Mouse (Mus musculus): ENCODE measurements around the gene Rhbdd2. TPM values are rescaled to one million over a fixed set of nuclear protein-coding genes. Genes with fewer than 3 reads are reported as not detected.

Gene Rhbdd2
- total RNA-seq, 2 experiments from 2014 or later: 53.8 to 68.7 TPM

DNA sequence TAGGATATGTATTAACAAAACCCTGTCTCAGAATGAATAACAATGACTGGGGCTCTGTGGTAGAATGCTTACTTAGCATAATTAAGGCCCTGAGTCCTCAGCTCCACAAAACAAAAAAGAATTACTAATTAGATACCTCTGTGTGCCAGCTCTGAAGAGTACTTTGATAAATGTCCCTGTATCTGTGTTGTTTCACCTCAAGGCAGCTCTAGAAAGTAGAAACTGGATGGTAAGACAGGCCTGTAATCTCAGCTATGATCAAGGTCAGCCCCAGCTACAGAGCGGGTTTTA, 11.1 kb downstream of the Rhbdd2 start:
- intact Hi-C loops (cut with DNase I): no loop called here
- DNase-seq: no peak

- no peak for DNase-seq
- intact Hi-C loops (cut with DNase I): no loop called here
Observed at GRCm38 (mm10) chr5:135643869-135644268, 11.5 kb downstream of the Rhbdd2 start.

DNA sequence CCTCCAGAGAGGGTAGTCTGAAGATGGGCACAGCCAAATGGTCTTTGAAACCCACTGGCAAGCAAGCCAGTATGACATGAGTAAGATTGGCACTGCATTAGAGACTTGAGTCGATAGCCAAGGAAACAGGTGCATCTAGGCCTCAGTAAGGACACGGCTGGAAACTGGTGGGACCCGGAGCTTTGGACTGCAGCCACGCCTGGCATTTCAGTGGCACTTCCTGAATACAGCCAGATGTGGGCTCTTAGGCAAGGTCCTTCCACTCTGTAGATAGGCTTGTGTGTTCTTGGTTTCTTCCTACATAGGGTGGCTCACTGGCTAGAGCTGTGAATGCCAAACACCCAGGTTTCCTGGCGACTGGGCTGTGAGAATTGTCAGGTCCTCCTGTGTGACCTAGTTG, 12.9 kb downstream of the Rhbdd2 start:
- no peak for DNase-seq
- intact Hi-C loops (cut with DNase I): no loop called here

GRCm38 (mm10) chr5:135646038-135646437, 13.6 kb downstream of the Rhbdd2 start:
- DNase-seq: no peak
- intact Hi-C loops (cut with DNase I): no loop called here

DNA sequence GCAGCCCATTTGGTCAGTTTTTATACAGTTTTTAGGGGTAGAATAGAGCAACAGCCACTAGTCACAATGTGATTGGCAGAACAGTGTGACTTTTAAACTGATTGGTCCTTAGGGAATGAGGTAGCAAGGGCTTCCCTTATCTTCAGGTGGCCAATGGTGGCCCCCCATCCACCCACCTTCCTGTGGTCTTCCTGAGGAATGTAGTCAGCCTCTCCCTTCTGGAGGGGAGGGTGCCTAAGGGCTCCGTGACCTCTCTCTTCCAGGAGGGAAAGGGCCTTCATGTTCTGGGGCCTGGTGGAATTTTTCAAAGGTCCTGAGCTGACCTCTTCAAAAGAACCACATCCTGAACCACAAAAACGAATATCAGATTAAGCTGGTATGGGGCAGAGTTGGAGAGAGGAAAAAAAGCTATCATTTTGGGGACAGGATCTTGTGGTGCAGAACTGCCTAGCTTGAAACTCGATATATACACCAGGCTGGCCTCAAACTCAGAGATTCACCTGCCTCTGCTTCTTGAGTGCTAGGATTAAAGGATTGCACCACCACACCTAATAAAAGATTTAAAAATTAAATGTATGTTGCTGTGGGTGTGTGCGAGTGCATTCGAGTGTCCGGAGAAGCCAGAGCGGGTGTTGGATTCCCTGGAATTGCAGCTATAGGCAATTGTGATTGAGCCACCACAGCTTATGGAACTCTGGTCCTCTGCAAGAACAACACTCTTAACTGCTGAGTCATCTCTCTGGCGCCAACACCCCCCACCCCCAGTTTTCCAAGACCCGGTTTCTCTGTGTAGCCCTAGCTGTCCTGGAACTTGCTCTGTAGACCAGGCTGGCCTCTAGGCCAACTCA, 16.3 kb downstream of the Rhbdd2 start:
- DNase-seq: no peak
- intact Hi-C loops (cut with DNase I): no loop called here

GRCm38 (mm10) chr5:135649309-135649633, 16.9 kb downstream of the Rhbdd2 start:
- no peak for DNase-seq
- intact Hi-C loops (cut with DNase I): no loop called here

DNA sequence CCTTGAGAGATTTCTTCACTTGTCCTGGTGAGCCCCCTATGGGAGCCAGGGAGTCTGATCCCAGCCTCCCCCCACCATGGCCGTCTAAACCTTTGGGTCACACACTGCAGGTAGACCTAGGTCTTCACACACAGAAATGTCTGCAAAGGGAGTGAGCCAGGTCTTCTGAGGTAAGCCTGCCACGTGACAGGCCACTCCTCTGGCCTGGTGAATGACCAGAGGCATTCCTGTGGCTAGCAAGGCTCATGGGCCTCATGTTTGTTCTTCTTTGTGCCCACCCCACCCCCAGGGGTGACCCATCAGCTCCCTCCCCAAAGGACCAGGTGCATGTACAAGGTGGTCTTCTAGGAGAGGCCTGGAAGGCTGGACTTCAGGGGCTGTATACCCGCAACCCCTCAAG, 19.1 kb downstream of the Rhbdd2 start:
- intact Hi-C loops (cut with DNase I): no loop called here
- no peak for DNase-seq

GRCm38 (mm10) chr5:135653209-135653608, 20.8 kb downstream of the Rhbdd2 start:
- intact Hi-C loops (cut with DNase I): no loop called here
- DNase-seq: no peak

DNA sequence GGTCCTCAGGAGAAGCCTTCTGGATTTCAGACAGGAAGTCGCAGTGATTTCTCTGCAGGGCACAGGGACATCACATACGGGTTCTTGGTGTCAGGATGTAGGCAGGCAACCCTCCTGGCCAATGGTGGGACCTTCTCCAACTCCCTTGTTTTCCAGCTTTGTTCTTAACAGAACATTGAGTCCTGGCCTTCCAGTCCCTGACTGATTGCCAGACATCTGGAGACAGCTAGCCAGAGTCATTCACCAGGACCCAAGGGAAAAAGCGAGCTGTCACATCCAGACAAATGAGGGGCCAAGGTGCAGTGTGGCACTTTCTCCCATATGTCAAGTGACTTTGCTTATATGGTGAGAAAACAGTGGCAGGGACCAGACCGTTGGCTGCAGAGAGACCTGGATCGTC, 23.6 kb downstream of the Rhbdd2 start:
- intact Hi-C loops (cut with DNase I): no loop called here
- no peak for DNase-seq

DNA sequence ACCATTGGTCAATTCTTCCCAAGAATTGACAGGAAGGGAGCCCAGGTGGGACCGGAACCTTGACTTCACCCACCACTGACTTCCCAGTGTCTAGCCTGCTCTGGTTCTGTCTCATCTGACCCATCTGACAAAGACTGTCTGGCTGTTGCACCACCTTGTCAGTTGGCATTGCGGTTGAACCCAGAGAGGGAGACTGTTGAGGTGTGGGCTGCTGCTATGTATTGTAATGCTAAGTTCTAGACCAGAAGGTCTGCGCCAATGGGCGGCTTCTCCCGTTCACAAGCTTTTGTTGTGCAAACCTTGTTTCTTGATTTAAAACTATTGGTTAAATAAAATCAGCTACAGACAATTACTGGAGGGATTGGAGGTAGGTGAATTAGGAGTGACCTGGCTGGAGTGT, 24.7 kb downstream of the Rhbdd2 start:
- intact Hi-C loops (cut with DNase I): no loop called here
- DNase-seq: no peak

GRCm38 (mm10) chr5:135657703-135658373, 25.4 kb downstream of the Rhbdd2 start:
- DNase-seq: no peak
- intact Hi-C loops (cut with DNase I): no loop called here

DNA sequence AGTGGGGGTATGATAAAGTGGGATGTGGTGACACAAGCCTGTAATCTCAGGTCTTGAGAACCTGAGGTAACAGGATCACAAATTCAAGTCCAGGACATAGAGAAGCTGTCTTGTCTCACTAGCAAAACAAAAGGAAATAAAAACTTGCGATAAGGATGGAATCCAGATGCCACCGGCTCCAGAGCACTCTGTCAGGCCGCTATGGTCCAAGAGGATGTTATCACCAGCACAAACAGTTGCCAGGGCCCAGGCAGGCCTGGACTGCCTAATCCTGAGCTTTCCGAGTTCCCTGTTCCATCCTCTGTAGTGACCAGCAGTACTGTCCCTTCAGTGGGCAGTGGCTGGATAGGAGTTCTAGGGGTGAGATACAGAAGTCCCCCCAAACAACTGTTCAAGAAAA, 27.5 kb downstream of the Rhbdd2 start:
- DNase-seq: no peak
- intact Hi-C loops (cut with DNase I): no loop called here

DNA sequence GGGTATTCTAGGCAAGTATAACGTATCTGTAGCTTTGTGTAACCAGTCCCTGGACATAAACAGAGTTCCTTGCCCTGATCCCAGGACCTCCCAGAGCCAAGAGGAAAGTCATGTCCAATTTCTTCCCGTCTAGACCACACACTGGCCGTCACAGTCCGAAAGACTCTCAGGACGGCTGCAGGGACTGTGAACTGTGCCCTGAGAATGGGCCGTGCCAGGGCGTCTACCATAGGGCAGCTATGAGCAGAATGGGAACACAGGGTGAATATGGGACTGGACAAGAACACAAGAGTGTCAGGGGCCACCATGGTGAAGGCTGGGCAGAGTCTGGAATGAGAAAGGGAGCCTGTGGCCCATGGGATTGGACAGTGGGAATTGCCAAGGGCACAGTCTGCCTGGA, 28.1 kb downstream of the Rhbdd2 start:
- no peak for DNase-seq
- intact Hi-C loops (cut with DNase I): no loop called here

GRCm38 (mm10) chr5:135666890-135667289, 34.5 kb downstream of the Rhbdd2 start:
- intact Hi-C loops (cut with DNase I): no loop called here
- no peak for DNase-seq

DNA sequence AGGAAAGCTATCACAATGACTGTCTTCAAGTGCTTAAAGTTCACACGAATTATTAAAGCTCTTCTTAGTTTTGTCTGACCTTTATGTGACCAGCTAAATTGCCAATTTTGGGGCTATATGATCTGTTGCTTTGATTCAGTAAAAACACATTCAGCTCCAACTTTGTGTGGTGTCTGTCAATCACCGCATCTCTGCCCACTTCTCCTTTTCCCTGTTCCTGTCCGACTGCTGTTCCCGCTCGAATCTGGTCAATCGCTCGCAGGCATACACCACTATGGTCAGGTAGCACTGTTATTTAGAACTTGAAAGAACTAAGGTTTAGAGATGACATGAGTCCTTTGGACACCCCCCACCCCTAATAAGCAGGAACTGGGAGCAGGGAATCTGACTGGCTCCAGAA, 35.7 kb downstream of the Rhbdd2 start:
- no peak for DNase-seq
- intact Hi-C loops (cut with DNase I): no loop called here

- DNase-seq: no peak
Observed at GRCm38 (mm10) chr5:135669741-135670275, 37.4 kb downstream of the Rhbdd2 start, which contains the start of gene Por. Gene Por (plus strand): TSS chr5:135670033.

GRCm38 (mm10) chr5:135670881-135671280, 38.5 kb downstream of the Rhbdd2 start:
- no peak for DNase-seq

More at GRCm38 (mm10) chr5:135669741-135670275, 37.4 kb downstream of the Rhbdd2 start, which contains the start of gene Por:
- intact Hi-C loops (cut with DNase I): no loop called here

GRCm38 (mm10) chr5:135672509-135672908, 40.1 kb downstream of the Rhbdd2 start:
- intact Hi-C loops (cut with DNase I): no loop called here
- DNase-seq: no peak

More at GRCm38 (mm10) chr5:135670881-135671280, 38.5 kb downstream of the Rhbdd2 start:
- intact Hi-C loops (cut with DNase I): no loop called here

DNA sequence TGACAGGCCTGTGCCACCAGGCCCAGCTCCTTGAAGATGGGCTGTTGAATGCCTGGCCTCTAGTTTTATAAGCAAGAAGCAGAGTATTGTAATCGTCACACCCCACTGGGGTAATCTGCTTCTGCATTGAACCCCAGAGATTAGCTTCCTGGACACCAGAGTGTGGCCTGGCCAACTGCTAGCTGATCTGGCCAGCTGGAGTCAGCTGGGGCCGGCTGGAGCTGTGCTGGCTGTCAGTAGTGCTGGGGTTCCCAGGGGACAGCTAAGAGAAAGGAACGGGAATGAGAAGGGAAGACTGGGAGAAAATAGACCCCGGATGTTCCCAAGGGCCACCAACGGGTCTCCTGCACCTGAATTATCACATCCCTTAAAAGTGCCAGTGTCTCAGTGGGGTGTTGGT, 40.6 kb downstream of the Rhbdd2 start:
- intact Hi-C loops (cut with DNase I): no loop called here
- no peak for DNase-seq

- intact Hi-C loops (cut with DNase I): no loop called here
- DNase-seq: no peak
Observed at GRCm38 (mm10) chr5:135674349-135674775, 41.9 kb downstream of the Rhbdd2 start.

DNA sequence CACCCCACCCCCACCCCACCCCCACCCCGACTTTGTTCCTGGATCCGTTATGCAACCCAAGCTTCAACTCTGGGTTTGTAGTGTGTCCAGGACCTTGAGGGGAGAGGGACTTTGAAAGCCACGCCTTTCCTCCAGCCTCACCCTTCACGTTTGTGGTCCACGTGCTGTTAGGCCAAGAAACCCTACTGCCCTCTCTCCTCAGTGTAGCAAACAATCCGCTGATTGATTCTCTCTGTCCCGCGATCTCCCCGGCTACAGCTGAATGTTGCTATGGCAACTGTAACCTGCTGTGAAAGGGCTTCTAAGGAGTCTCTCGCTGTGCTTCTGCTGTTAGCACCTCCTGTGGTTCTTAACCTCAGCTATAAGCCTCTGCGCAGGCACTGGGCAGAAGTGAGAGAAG, 42.4 kb downstream of the Rhbdd2 start:
- intact Hi-C loops (cut with DNase I): no loop called here
- peak; percentile 59 for DNase-seq

DNA sequence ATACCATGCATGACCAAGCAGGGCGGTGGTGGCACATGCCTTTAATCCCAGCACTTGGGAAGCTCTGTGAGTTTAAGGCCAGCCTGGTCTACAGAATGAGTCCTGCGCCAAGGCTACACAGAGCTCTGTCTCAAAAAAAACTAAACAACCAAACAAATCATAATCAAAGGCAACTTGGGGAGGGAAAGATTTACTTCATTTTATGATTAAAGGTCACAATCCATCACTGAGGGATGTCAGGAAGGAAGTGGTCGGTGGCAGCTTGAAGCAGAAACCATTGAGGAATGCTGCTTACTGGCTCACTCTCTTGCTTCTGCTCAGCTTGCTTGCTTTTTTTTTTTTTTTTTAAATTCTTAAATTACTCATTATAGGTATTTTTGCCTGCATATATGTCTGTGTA, 44.3 kb downstream of the Rhbdd2 start:
- intact Hi-C loops (cut with DNase I): no loop called here
- DNase-seq: no peak
